Mouse (Mus musculus): Measurements from ENCODE around the gene Naa60.

GRCm38 (mm10) chr16:3830588-3831109 lies 41.5 kb upstream of the Naa60 start, which contains the start of gene Olfr15:
- TF ChIP-seq NANOG (IDR thresholded peaks at IDR 0.05; ENCODE audit: borderline replicate concordance, low read length) (no peak), CTCF (conservative IDR thresholded peaks at IDR 0.05; ENCODE audit: low read length) (0 out of 2 replicates have a peak, but pooled peaks have one; percentile 8), POU5F1 (IDR thresholded peaks at IDR 0.05; ENCODE audit: borderline replicate concordance, low read length) (no peak)
